Mouse (Mus musculus): ENCODE measurements around the gene Etfrf1. TPM values are rescaled to one million over a fixed set of nuclear protein-coding genes. Genes with fewer than 3 reads are reported as not detected.

Gene Etfrf1
- polyA plus RNA-seq (2012), result 1.1 TPM in 2 replicates

GRCm38 (mm10) chr6:145210816-145211338 lies at the start of gene Etfrf1, which contains the start of gene Casc1:
Gene Etfrf1, plus strand, starts transcription at chr6:145211134.
Gene Casc1, minus strand, starts transcription at chr6:145211005.
- TF ChIP-seq GATA1 (IDR thresholded peaks at IDR 0.05; ENCODE audit: low read length), result no peak

GRCm38 (mm10) chr6:145171892-145172606 lies 38.9 kb upstream of the Etfrf1 start:
- TF ChIP-seq GATA1 (IDR thresholded peaks at IDR 0.05; ENCODE audit: low read length), result no peak

GRCm38 (mm10) chr6:145173781-145174191 lies 37.1 kb upstream of the Etfrf1 start:
- no peak for TF ChIP-seq GATA1 (IDR thresholded peaks at IDR 0.05; ENCODE audit: low read length)

GRCm38 (mm10) chr6:145175571-145175981 lies 35.4 kb upstream of the Etfrf1 start:
- no peak for TF ChIP-seq GATA1 (IDR thresholded peaks at IDR 0.05; ENCODE audit: low read length)

- no peak for TF ChIP-seq GATA1 (IDR thresholded peaks at IDR 0.05; ENCODE audit: low read length)
Observed at GRCm38 (mm10) chr6:145176474-145176873, 34.5 kb upstream of the Etfrf1 start.

- TF ChIP-seq GATA1 (IDR thresholded peaks at IDR 0.05; ENCODE audit: low read length), result no peak
Observed at GRCm38 (mm10) chr6:145179665-145180064, 31.3 kb upstream of the Etfrf1 start.

- no peak for TF ChIP-seq GATA1 (IDR thresholded peaks at IDR 0.05; ENCODE audit: low read length)
Observed at GRCm38 (mm10) chr6:145182044-145182443, 28.9 kb upstream of the Etfrf1 start.

GRCm38 (mm10) chr6:145186096-145186495 lies 24.8 kb upstream of the Etfrf1 start:
- no peak for TF ChIP-seq GATA1 (IDR thresholded peaks at IDR 0.05; ENCODE audit: low read length)

GRCm38 (mm10) chr6:145187093-145188088 lies 23.5 kb upstream of the Etfrf1 start:
- no peak for TF ChIP-seq GATA1 (IDR thresholded peaks at IDR 0.05; ENCODE audit: low read length)

- no peak for TF ChIP-seq GATA1 (IDR thresholded peaks at IDR 0.05; ENCODE audit: low read length)
Observed at GRCm38 (mm10) chr6:145193038-145193437, 17.9 kb upstream of the Etfrf1 start.

- TF ChIP-seq GATA1 (IDR thresholded peaks at IDR 0.05; ENCODE audit: low read length), result no peak
Observed at GRCm38 (mm10) chr6:145193446-145193845, 17.5 kb upstream of the Etfrf1 start.

- no peak for TF ChIP-seq GATA1 (IDR thresholded peaks at IDR 0.05; ENCODE audit: low read length)
Observed at GRCm38 (mm10) chr6:145197949-145198686, 12.8 kb upstream of the Etfrf1 start.

- TF ChIP-seq GATA1 (IDR thresholded peaks at IDR 0.05; ENCODE audit: low read length), result no peak
Observed at GRCm38 (mm10) chr6:145202432-145203125, 8.4 kb upstream of the Etfrf1 start.

GRCm38 (mm10) chr6:145204440-145204839 lies 6.5 kb upstream of the Etfrf1 start:
- no peak for TF ChIP-seq GATA1 (IDR thresholded peaks at IDR 0.05; ENCODE audit: low read length)

- no peak for TF ChIP-seq GATA1 (IDR thresholded peaks at IDR 0.05; ENCODE audit: low read length)
Observed at GRCm38 (mm10) chr6:145205142-145205541, 5.8 kb upstream of the Etfrf1 start.

All from G1E-ER4 (cell line).